Mouse (Mus musculus): ENCODE measurements around the gene Fbh1. TPM values are rescaled to one million over a fixed set of nuclear protein-coding genes. Genes with fewer than 3 reads are reported as not detected.

The Fbh1 gene
- 62.3 and 71.1 TPM in 2 replicates for polyA plus RNA-seq (2015; fragmentation: Nextera tagmentation; extraction: Ambion mirVana)

DNA sequence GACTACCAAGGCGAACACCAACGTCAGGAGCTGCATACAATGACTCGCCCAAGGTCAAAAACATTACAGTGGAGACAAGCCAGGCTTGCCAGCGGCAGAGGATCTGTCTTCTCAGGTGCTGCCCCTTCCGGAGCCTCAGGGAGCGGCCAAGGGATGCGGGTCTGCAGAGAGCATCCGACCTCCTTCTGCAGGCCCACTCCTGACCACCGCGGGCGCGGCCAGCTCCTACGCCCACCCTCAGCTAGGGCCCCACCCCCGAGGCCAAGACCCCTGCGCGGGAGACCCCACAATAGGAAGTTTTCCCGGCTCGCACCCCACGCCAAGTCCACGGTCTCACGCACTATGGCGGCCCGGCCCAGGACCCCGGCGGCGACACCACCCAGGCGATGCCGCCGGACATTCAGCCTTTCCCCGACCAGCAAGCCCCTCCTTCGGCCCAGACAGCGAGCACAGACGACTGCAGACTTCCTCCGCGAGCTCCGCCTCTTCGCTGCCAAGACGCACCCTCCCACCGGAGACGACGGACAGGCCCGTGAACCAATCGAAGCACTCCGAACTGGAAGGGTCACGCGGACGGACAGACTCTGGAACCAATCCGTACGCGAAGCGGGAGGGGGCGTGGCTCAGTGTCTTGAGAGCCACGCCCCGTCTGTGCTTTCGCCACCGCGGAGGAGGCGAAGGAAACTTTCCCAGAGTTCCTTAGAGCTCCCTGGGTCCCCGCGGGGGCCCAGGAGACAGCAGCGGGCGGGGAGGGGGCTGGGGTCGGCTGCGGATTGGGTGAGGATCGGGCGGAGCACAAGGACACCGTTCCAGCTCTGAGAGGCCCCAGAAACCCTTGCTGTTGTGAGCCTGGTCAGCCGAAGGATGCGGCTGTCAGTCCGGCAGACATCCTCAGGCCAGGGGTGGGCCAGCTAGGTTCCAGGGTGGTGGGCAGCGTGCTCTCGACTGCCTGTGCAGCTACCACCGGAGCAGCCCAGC is at the start of gene Fbh1, which contains the start of gene Ankrd16:
Gene Fbh1 (minus strand): TSS at position 492 of the 978 bp plus-strand sequence.
Gene Ankrd16 (plus strand): TSS at position 786 of the 978 bp plus-strand sequence.

DNA sequence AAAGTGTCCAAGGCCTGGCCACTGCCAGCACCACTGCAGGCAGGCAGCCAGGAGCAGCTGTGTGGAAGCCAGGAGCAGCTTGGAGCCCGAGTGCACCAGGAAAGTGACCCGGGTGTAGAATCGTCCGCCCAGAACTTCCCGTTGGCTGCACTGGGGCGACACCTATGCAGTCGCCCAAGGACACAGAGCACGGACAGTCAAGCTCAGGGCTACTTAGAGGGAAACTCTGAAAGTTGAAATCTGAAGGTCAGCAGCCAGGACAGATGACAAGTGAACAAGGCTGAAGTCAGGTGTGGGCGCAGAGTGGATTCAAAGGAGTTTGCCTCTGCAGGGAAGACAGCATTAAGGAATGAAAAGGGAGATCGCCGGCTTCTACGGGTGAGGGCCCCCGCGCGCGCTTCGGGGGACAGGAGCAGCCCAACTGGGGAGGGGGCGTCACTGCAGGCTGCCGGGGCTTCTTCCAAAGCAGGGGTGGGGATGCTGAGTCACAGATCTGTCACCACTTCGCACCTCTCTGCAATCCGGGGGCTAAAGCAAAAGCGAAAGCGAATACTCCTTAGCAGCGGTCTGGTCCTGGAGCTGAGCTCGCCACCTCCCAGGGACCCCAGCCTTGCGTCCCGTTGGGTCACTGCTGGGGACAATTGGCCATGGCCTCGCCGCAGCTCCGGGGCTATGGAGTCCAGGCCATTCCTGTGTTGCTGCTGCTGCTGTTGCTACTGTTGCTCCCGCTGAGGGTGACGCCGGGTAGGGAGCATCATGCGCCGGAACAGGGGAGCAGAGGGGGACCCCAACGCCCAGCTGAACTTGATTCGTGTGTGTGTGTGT is 72.0 kb downstream of the Fbh1 start, which contains the start of gene Il15ra:
Gene Il15ra (plus strand): TSS at position 90 of the 825 bp plus-strand sequence.

Other genes with a start within 250 kb of the Fbh1 start
- gene Pfkfb3, start 223.5 kb downstream of the Fbh1 start, polyA plus RNA-seq (2015; fragmentation: Nextera tagmentation; extraction: Ambion mirVana): 3.4 and 20.4 TPM in 2 replicates
- gene Rbm17, start 173.4 kb downstream of the Fbh1 start, polyA plus RNA-seq (2015; fragmentation: Nextera tagmentation; extraction: Ambion mirVana): 71.3 and 75.6 TPM in 2 replicates
- not detected in 2 replicates for gene Gm17490, start 151.3 kb downstream of the Fbh1 start, polyA plus RNA-seq (2015; fragmentation: Nextera tagmentation; extraction: Ambion mirVana)
- gene Il2ra, start 134.8 kb downstream of the Fbh1 start, polyA plus RNA-seq (2015; fragmentation: Nextera tagmentation; extraction: Ambion mirVana): 0.11 and 0.12 TPM in 2 replicates
- gene Il15ra, start 72.3 kb downstream of the Fbh1 start, polyA plus RNA-seq (2015; fragmentation: Nextera tagmentation; extraction: Ambion mirVana): 9.1 and 10.3 TPM in 2 replicates
- gene Ankrd16, start 294 bp upstream of the Fbh1 start, polyA plus RNA-seq (2015; fragmentation: Nextera tagmentation; extraction: Ambion mirVana): 22.4 and 28.6 TPM in 2 replicates

All from skeletal muscle tissue, postnatal 0 days (tissue).